Mouse (Mus musculus) hindbrain, embryonic 14.5 days (tissue): ENCODE results near the gene Usp48. TPM values are rescaled to one million over a fixed set of nuclear protein-coding genes. Genes with fewer than 3 reads are reported as not detected.

Experiments
- ATAC-seq: fragments of 200-750 bp; cut with Nextera tagmentation; 2 replicates; pipeline ENCODE4 v1.8.0; 2017; ENCODE audit warnings: moderate number of reproducible peaks, mild to moderate bottlenecking, moderate TSS enrichment, moderate library complexity; ENCODE audit not compliant: low FRiP score
- DNase-seq: peaks from one replicate; pipeline ENCODE4 v3.0.0-alpha.2; 2015; ENCODE audit warnings: low spot score
- H3K27ac ChIP-seq: fragments of 300-500 bp; sonication (generic); 2 replicates; pipeline ENCODE4 v1.5.1; 2014; ENCODE audit warnings: mild to moderate bottlenecking, moderate library complexity
- H3K27me3 ChIP-seq: fragments of 300-500 bp; sonication (generic); 2 replicates; pipeline ENCODE4 v1.6.1; 2014; ENCODE audit warnings: mild to moderate bottlenecking, low read length, mixed read lengths; ENCODE audit not compliant: control insufficient read depth, insufficient read depth
- H3K36me3 ChIP-seq: fragments of 300-500 bp; sonication (generic); replicated peaks from 2 replicates; pipeline ENCODE4 v1.6.1; 2014; ENCODE audit not compliant: control insufficient read depth, insufficient read depth
- H3K4me1 ChIP-seq: fragments of 300-500 bp; sonication (generic); replicated peaks from 2 replicates; pipeline ENCODE4 v1.6.1; 2014; ENCODE audit warnings: antibody characterized with exemption, low read length, mixed read lengths; ENCODE audit not compliant: control insufficient read depth, insufficient read depth
- H3K4me2 ChIP-seq: fragments of 300-500 bp; sonication (generic); replicated peaks from 2 replicates; pipeline ENCODE4 v1.6.1; 2014; ENCODE audit warnings: mild to moderate bottlenecking, moderate library complexity
- H3K4me3 ChIP-seq: fragments of 300-500 bp; sonication (generic); replicated peaks from 2 replicates; pipeline ENCODE4 v1.5.1; 2014; ENCODE audit warnings: mild to moderate bottlenecking, low read length
- H3K9ac ChIP-seq: fragments of 300-500 bp; sonication (generic); 2 replicates; pipeline ENCODE4 v1.6.1; 2014
- H3K9me3 ChIP-seq: fragments of 300-500 bp; sonication (generic); 2 replicates; pipeline ENCODE4 v1.6.1; 2016; ENCODE audit warnings: low read length; ENCODE audit not compliant: control insufficient read depth
- WGBS: fragments of 180-500 bp; shearing (Covaris S2); extraction: QIAGEN DNeasy Blood & Tissue Kit; methylation state at CpG from one replicate; pipeline ENCODE4 v1.1.7; 2014; 5-methylcytosine and 5-hydroxymethylcytosine counted together
- polyA plus RNA-seq: library from polyadenylated mRNA; unstranded; fragments of >200 nt; fragmentation: Nextera tagmentation; extraction: Ambion mirVana; gene quantifications from 2 replicates; pipeline ENCODE4 v1.2.1, GENCODE M21; 2014

The Usp48 gene
- polyA plus RNA-seq, 1 experiment from 2014 or later: 70.9 TPM

- no peaks in the 10 kb centered on the region for H3K27me3 ChIP-seq
- no peaks in the 10 kb centered on the region for H3K9me3 ChIP-seq
- ATAC-seq (no peak), DNase-seq (no peak)
- peaks cover 44% of the 10 kb centered on the region for H3K36me3 ChIP-seq
- no peak overlapping the region for H3K27ac ChIP-seq
- H3K4me3 ChIP-seq: no peak overlapping the region
- H3K4me2 ChIP-seq: no peak overlapping the region
- H3K4me1 ChIP-seq: peaks cover 10% of the 10 kb centered on the region
- 85% methylated on average over 11 of the region's 11 CpGs for WGBS
- no peak overlapping the region for H3K9ac ChIP-seq
Observed at GRCm38 (mm10) chr4:137603449-137604171, 10.1 kb downstream of the Usp48 start.

DNA sequence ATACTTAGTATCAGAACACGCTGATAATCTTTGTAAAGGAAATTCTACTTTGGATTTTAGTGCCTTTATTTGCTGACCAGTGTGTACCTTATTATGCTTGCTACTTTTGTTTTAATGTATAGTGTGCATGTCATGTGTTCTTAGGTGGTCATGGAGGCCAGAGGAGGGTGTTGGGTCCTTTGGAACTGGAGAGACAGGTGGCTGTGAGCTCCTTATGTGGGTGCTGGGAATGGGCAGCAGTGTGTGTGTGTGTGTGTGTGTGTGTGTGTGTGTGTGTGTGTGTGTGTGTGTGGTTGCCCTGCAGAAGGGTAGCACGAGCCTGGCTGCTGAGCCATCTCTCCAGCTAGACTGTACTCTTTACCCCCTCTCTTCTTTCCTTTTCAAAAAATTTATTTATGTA, 13.5 kb downstream of the Usp48 start:
- peaks cover 4% of the 10 kb centered on the region; the same call in 1 of the 2 replicates for H3K4me1 ChIP-seq
- WGBS: 100% methylated on average over 2 of the region's 2 CpGs
- peaks cover 77% of the 10 kb centered on the region for H3K36me3 ChIP-seq

GRCm38 (mm10) chr4:137609281-137609680, 15.7 kb downstream of the Usp48 start:
- H3K4me3 ChIP-seq: no peak overlapping the region
- no peaks in the 10 kb centered on the region for H3K27me3 ChIP-seq
- ATAC-seq: no peak
- no peak for DNase-seq
- H3K27ac ChIP-seq: no peak overlapping the region
- no peaks in the 10 kb centered on the region for H3K9me3 ChIP-seq
- no peak overlapping the region for H3K4me2 ChIP-seq
- H3K4me1 ChIP-seq: no peaks in the 10 kb centered on the region
- peaks cover 98% of the 10 kb centered on the region for H3K36me3 ChIP-seq
- WGBS: 88% methylated on average over 7 of the region's 7 CpGs
- no peak overlapping the region for H3K9ac ChIP-seq

More for the DNA sequence above, 13.5 kb downstream of the Usp48 start:
- no peak for DNase-seq
- Histone ChIP-seq H3K27ac (no peak overlapping the region), H3K9me3 (no peaks in the 10 kb centered on the region), H3K27me3 (no peaks in the 10 kb centered on the region), H3K4me3 (no peak overlapping the region), H3K4me2 (no peak overlapping the region), H3K9ac (no peak overlapping the region)
- no peak for ATAC-seq

- no peak overlapping the region for H3K4me3 ChIP-seq
- no peak for ATAC-seq
- H3K36me3 ChIP-seq: peaks cover 98% of the 10 kb centered on the region
- H3K9ac ChIP-seq: no peak overlapping the region
- H3K27ac ChIP-seq: no peak overlapping the region
- no peak for DNase-seq
- no peaks in the 10 kb centered on the region for H3K9me3 ChIP-seq
- no peaks in the 10 kb centered on the region for H3K4me1 ChIP-seq
- no peak overlapping the region for H3K4me2 ChIP-seq
- H3K27me3 ChIP-seq: no peaks in the 10 kb centered on the region
- 92% methylated on average over 7 of the region's 7 CpGs for WGBS
Observed at GRCm38 (mm10) chr4:137609702-137610101, 16.1 kb downstream of the Usp48 start.

DNA sequence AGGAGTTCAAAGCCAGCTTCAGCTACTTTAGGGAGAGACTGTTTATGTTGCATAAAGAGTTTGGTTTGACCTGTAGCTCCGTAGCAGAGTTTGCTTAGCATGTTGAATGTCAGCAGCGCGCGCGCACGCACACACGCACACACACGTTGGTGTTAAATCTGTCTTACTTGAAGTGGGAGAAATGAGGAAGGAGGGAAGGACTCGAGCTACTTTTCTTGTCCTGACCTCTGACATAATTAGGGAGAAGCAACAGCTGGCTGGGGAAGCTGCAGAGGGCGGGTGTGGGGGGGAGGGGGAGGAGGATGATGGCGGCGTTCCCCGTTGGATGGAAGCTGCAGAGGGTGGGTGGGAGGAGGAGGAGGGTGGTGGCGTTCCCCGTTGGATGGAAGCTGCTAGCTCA, 16.7 kb downstream of the Usp48 start:
- DNase-seq (no peak), ATAC-seq (no peak)
- no peaks in the 10 kb centered on the region for H3K27me3 ChIP-seq
- H3K4me1 ChIP-seq: no peaks in the 10 kb centered on the region
- H3K4me3 ChIP-seq: no peak overlapping the region
- no peaks in the 10 kb centered on the region for H3K9me3 ChIP-seq
- no peak overlapping the region for H3K9ac ChIP-seq
- H3K36me3 ChIP-seq: peaks cover 97% of the 10 kb centered on the region
- no peak overlapping the region for H3K4me2 ChIP-seq
- no peak overlapping the region for H3K27ac ChIP-seq
- 83% methylated on average over 15 of the region's 15 CpGs for WGBS

DNA sequence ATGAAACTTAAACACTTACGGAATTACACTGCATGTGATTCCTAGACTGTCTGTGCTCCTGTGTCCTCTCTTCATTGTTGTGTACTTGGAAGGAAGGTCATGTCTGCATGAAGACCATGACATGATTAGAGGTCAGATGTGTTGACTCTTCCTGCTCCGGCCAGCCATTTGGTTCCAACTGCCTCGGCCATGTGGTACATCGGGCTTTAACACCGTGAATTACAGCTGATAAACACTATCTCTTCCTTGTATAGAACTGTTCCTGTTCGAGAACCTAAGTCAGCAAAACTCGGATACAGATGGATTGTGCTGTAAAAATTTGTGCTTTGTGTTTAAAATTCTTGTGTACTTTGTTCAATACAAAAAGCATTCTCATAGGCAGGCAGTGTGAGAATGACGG, 29.3 kb downstream of the Usp48 start:
- H3K27ac ChIP-seq: no peak overlapping the region
- H3K4me2 ChIP-seq: no peak overlapping the region
- H3K27me3 ChIP-seq: no peaks in the 10 kb centered on the region
- H3K9me3 ChIP-seq: no peaks in the 10 kb centered on the region
- H3K9ac ChIP-seq: no peak overlapping the region
- peaks cover 93% of the 10 kb centered on the region for H3K36me3 ChIP-seq
- DNase-seq (no peak), ATAC-seq (no peak)
- H3K4me1 ChIP-seq: no peaks in the 10 kb centered on the region
- H3K4me3 ChIP-seq: no peak overlapping the region
- 93% methylated on average over 8 of the region's 8 CpGs for WGBS

- Histone ChIP-seq H3K4me3 (no peak overlapping the region), H3K27ac (no peak overlapping the region), H3K27me3 (no peaks in the 10 kb centered on the region), H3K36me3 (peaks cover 92% of the 10 kb centered on the region), H3K9ac (no peak overlapping the region), H3K4me2 (no peak overlapping the region), H3K9me3 (no peaks in the 10 kb centered on the region), H3K4me1 (no peaks in the 10 kb centered on the region)
- DNase-seq (no peak), ATAC-seq (no peak)
- WGBS: 57% methylated on average over 8 of the region's 8 CpGs
Observed at GRCm38 (mm10) chr4:137627476-137628235, 34.1 kb downstream of the Usp48 start.

DNA sequence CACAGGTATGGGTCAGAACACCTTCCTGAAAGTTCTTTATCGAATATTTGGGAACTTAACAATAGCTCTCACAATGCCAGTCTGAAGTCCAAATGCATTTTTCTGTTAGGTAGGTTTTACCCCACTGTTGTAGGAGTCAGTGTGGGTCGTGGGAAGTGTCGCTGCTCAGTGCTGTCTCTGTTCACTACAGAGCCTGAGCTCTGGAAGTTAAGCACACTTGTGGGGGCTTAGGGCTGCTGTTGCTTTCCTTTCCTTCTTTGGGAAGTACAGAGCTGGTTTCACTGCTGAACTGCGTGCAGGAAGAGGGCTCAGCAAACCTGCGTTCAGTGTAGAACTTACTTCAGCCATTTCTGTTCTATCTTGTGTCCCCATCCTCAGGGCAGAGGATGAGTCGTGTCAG, 34.8 kb downstream of the Usp48 start:
- no peak overlapping the region for H3K4me3 ChIP-seq
- H3K9me3 ChIP-seq: no peaks in the 10 kb centered on the region
- no peak overlapping the region for H3K4me2 ChIP-seq
- H3K27ac ChIP-seq: no peak overlapping the region
- DNase-seq: no peak
- H3K4me1 ChIP-seq: no peaks in the 10 kb centered on the region
- H3K36me3 ChIP-seq: peaks cover 92% of the 10 kb centered on the region
- no peak for ATAC-seq
- WGBS: 84% methylated on average over 6 of the region's 6 CpGs
- no peaks in the 10 kb centered on the region for H3K27me3 ChIP-seq
- H3K9ac ChIP-seq: no peak overlapping the region

GRCm38 (mm10) chr4:137629354-137629753, 35.8 kb downstream of the Usp48 start:
- no peak overlapping the region for H3K4me3 ChIP-seq
- H3K27me3 ChIP-seq: no peaks in the 10 kb centered on the region
- no peak overlapping the region for H3K4me2 ChIP-seq
- ATAC-seq: no peak
- no peaks in the 10 kb centered on the region for H3K9me3 ChIP-seq
- 75% methylated on average over 7 of the region's 7 CpGs for WGBS
- peaks cover 91% of the 10 kb centered on the region for H3K36me3 ChIP-seq
- H3K9ac ChIP-seq: no peak overlapping the region
- H3K27ac ChIP-seq: no peak overlapping the region
- H3K4me1 ChIP-seq: no peaks in the 10 kb centered on the region
- DNase-seq: no peak
